Mouse (Mus musculus): ENCODE data around the gene Epha6.
"Not testable (repeated sequence)": the region's sequence is repeated elsewhere in the genome, so short reads cannot be mapped to it uniquely, and the experiment has no call there.

Epha6 gene

GRCm38 (mm10) chr16:59923696-59924095, 681.6 kb downstream of the Epha6 start:
- no peak for DNase-seq (ENCODE audit: low spot score)

- no peak for DNase-seq (ENCODE audit: low spot score)
Measured at GRCm38 (mm10) chr16:59880073-59880472, 725.3 kb downstream of the Epha6 start.

- DNase-seq (ENCODE audit: low spot score): no peak
Measured at GRCm38 (mm10) chr16:59871792-59872191, 733.5 kb downstream of the Epha6 start.

GRCm38 (mm10) chr16:59854160-59854717, 751.1 kb downstream of the Epha6 start:
- no peak for DNase-seq (ENCODE audit: low spot score)

- no peak for DNase-seq (ENCODE audit: low spot score)
Measured at GRCm38 (mm10) chr16:59852689-59853088, 752.6 kb downstream of the Epha6 start.

GRCm38 (mm10) chr16:59846574-59846973, 758.8 kb downstream of the Epha6 start:
- no peak for DNase-seq (ENCODE audit: low spot score)

- no peak for DNase-seq (ENCODE audit: low spot score)
Measured at GRCm38 (mm10) chr16:59836778-59837177, 768.6 kb downstream of the Epha6 start.

GRCm38 (mm10) chr16:59836304-59836703, 769.0 kb downstream of the Epha6 start:
- DNase-seq (ENCODE audit: low spot score): no peak

GRCm38 (mm10) chr16:59832468-59832867, 772.9 kb downstream of the Epha6 start:
- no peak for DNase-seq (ENCODE audit: low spot score)

GRCm38 (mm10) chr16:59829655-59830054, 775.7 kb downstream of the Epha6 start:
- DNase-seq (ENCODE audit: low spot score): no peak

GRCm38 (mm10) chr16:59799790-59800189, 805.5 kb downstream of the Epha6 start:
- DNase-seq (ENCODE audit: low spot score): not testable (repeated sequence)

- no peak for DNase-seq (ENCODE audit: low spot score)
Measured at GRCm38 (mm10) chr16:59772297-59772696, 833.0 kb downstream of the Epha6 start.

GRCm38 (mm10) chr16:59770421-59770820, 834.9 kb downstream of the Epha6 start:
- no peak for DNase-seq (ENCODE audit: low spot score)

- no peak for DNase-seq (ENCODE audit: low spot score)
Measured at GRCm38 (mm10) chr16:59769936-59770335, 835.4 kb downstream of the Epha6 start.

GRCm38 (mm10) chr16:59760875-59761274, 844.5 kb downstream of the Epha6 start:
- DNase-seq (ENCODE audit: low spot score): no peak

GRCm38 (mm10) chr16:59750905-59751304, 854.4 kb downstream of the Epha6 start:
- no peak for DNase-seq (ENCODE audit: low spot score)

GRCm38 (mm10) chr16:59743669-59744068, 861.7 kb downstream of the Epha6 start:
- no peak for DNase-seq (ENCODE audit: low spot score)

GRCm38 (mm10) chr16:59715524-59715923, 889.8 kb downstream of the Epha6 start:
- no peak for DNase-seq (ENCODE audit: low spot score)

- DNase-seq (ENCODE audit: low spot score): no peak
Measured at GRCm38 (mm10) chr16:59693230-59693629, 912.1 kb downstream of the Epha6 start.

- DNase-seq (ENCODE audit: low spot score): no peak
Measured at GRCm38 (mm10) chr16:59689120-59689519, 916.2 kb downstream of the Epha6 start.

- DNase-seq (ENCODE audit: low spot score): no peak
Measured at GRCm38 (mm10) chr16:59685135-59685534, 920.2 kb downstream of the Epha6 start.

- DNase-seq (ENCODE audit: low spot score): peak; percentile 34
Measured at GRCm38 (mm10) chr16:59683434-59683833, 921.9 kb downstream of the Epha6 start.

GRCm38 (mm10) chr16:59682216-59682891, 923.0 kb downstream of the Epha6 start:
- DNase-seq (ENCODE audit: low spot score): no peak

GRCm38 (mm10) chr16:59666938-59667337, 938.4 kb downstream of the Epha6 start:
- no peak for DNase-seq (ENCODE audit: low spot score)
